Mouse (Mus musculus) activated CD4-positive, CD25-positive, alpha-beta regulatory T cell (primary cell): Measurements from ENCODE around the gene Olfr769. TPM values are rescaled to one million over a fixed set of nuclear protein-coding genes. Genes with fewer than 3 reads are reported as not detected.

Source experiments
- polyA plus RNA-seq, 2 experiments: library from polyadenylated mRNA; unstranded; fragments of 100-300 nt; shearing (Covaris generic); gene quantifications; one replicate each; pipeline ENCODE4 v1.2.1; 2017

The Olfr769 gene
- under 1 TPM in 1 of 2 experiments, not detected in 1; 0.11 TPM for polyA plus RNA-seq

DNA sequence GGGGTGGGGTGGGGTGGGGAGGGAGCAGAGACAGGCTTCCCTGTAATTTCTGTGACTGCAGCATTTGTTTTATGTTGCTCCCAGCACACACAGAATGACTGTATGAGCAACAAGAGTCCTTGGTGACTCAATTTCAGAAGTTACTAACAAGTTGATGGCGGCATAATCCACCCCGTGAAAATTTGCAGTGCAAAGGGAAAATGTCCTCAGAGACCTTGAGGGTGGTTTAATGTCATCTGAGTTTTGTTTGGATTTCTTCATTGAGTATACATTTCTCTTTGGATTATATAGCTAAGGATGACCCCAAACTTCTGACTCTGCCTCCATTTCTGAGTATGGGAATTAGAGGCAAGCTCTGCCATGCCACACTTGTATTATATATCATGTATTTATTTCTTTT lies at the start of gene Olfr769:
Olfr769 (minus strand) TSS at position 101 of the 400 bp plus-strand sequence.

DNA sequence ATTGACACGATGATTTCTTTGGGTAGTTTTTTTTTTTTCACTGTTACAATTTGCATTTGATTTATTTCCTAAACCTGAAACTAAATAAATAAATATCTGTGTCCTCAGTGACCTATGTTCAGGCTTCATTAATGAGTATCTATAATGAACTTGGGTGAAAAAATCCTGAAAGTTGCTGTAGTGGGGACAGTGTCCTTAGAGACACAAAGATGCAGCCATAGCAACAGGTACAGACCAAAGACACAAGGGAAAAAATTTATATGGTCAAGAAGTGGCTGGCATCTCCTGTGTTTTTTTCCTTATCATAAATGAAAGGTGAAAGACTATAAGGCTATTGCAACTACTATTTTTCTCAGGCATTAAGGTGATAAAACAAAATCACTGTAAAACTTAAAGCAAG lies 47.0 kb upstream of the Olfr769 start, which contains the start of gene Olfr771:
Olfr771 (minus strand) TSS at position 101 of the 400 bp plus-strand sequence.

DNA sequence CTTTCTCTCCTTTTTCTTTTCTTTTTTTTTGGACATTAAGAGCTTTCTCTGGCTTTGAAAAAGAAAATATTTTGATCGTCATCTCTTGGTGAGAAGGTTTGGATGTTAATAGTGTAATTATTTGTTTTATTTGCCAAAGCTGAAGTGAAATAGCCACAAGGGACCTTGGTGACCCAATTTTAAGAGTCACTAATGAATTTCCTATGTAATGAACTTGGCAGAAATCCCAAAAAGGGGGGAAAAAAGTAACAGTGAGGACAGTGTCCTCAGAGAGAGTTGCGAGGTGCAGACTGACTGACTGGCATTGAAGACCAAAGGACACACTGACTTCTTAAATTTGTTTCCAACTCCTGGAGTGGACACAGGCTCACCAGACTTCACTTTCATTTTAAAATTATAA lies 21.2 kb upstream of the Olfr769 start, which contains the start of gene Olfr770:
Olfr770 (minus strand) TSS at position 101 of the 400 bp plus-strand sequence.

DNA sequence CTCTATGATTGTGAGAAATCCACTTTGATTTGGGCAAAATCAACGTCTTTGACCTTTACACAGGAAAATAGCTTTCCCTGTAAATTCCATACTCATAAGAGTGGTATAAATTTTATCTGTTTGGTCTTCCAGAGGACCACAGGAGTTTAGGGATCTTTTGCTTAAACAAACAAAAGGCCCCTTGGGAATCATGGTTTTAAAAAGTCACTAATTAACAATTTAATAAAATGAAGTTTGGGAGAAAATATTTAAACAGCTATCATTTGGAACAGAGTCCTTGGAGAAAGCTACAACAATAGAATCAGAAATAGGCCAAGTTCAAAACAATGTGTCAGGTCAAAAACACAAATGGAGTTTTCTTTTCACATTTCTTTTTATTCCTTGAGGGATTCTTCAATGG lies 18.4 kb downstream of the Olfr769 start, which contains the start of gene Olfr768:
Olfr768 (minus strand) TSS at position 101 of the 400 bp plus-strand sequence.

DNA sequence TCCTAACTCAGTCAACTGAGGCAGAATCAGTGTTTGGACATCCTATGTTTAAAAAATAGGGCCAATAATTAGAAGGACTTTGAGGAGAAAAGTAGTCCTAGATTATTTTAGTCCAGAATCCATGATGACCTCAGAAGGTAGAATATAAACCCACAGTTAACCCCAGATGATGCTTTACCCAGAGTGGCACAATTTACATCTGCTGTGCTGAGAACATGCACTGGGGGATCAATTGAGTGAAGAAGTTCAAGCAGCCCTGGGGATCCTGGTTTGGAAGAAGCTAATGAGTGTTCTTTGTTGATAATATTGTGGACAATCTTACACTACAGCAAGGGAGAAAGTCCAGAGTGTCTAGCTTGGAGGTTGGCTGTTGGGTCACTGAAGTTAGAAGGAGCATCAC lies 34.9 kb downstream of the Olfr769 start, which contains the start of gene Olfr767:
Olfr767 (minus strand) TSS at position 101 of the 400 bp plus-strand sequence.

DNA sequence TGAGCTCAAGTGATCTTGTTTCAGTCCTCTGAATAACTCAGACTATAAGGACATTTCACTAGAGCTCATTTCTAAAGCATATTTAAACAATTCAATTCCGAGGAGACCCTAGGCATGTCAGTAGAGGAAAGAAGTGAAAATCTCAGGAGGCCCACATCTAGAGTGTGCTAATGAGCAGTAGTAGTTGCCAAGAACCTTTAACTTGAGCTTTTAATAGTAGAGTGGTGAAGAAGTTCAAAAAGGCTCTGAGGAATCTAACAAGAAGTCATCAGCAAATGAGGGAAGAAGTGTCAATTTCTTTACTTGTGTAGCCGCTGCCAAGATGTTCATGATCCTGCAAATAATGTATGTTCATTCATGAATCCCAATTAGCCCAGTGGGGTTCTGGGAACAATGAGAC lies 48.8 kb downstream of the Olfr769 start, which contains the start of gene Olfr766-ps1:
Olfr766-ps1 (minus strand) TSS at position 101 of the 400 bp plus-strand sequence.

Other genes starting within 250 kb of the Olfr769 start
- 1 to 10 TPM; 3.8 to 3.9 TPM for gene Gdf11, start 226.1 kb downstream of the Olfr769 start, polyA plus RNA-seq
- gene Cd63, start 216.9 kb downstream of the Olfr769 start, polyA plus RNA-seq = 1 to 10 TPM; 2.9 to 7.2 TPM
- 10 to 100 TPM in 1 of 2 experiments, 1 to 10 TPM in 1; 9.4 to 10.6 TPM for gene Rdh5, start 195.0 kb downstream of the Olfr769 start, polyA plus RNA-seq
- gene Bloc1s1, start 193.8 kb downstream of the Olfr769 start, polyA plus RNA-seq = 100 to 1,000 TPM; 211 to 212 TPM
- gene Itga7, start 184.0 kb downstream of the Olfr769 start, polyA plus RNA-seq = 10 to 100 TPM; 10.4 to 15.0 TPM
- under 1 TPM in 1 of 2 experiments, not detected in 1; 0.33 TPM for gene Mettl7b, start 156.9 kb downstream of the Olfr769 start, polyA plus RNA-seq
- not detected for gene Olfr9, start 128.4 kb downstream of the Olfr769 start, polyA plus RNA-seq
- gene Olfr763, start 107.1 kb downstream of the Olfr769 start, polyA plus RNA-seq = not detected
- under 1 TPM in 1 of 2 experiments, not detected in 1; 0.16 TPM for gene Olfr764-ps1, start 78.0 kb downstream of the Olfr769 start, polyA plus RNA-seq
- not detected for gene Olfr765, start 67.9 kb downstream of the Olfr769 start, polyA plus RNA-seq
- not detected for gene Olfr766-ps1, start 48.9 kb downstream of the Olfr769 start, polyA plus RNA-seq
- gene Olfr767, start 35.0 kb downstream of the Olfr769 start, polyA plus RNA-seq = under 1 TPM in 1 of 2 experiments, not detected in 1; 0.02 TPM
- gene Olfr768, start 18.5 kb downstream of the Olfr769 start, polyA plus RNA-seq = not detected
- not detected for gene Olfr770, start 21.1 kb upstream of the Olfr769 start, polyA plus RNA-seq
- gene Olfr771, start 46.9 kb upstream of the Olfr769 start, polyA plus RNA-seq = not detected
- gene Olfr772, start 60.1 kb upstream of the Olfr769 start, polyA plus RNA-seq = not detected
- gene Olfr773, start 69.6 kb upstream of the Olfr769 start, polyA plus RNA-seq = under 1 TPM in 1 of 2 experiments, not detected in 1; 0.25 TPM
- gene Olfr774, start 118.3 kb upstream of the Olfr769 start, polyA plus RNA-seq = not detected
- gene Olfr775, start 130.6 kb upstream of the Olfr769 start, polyA plus RNA-seq = not detected
- gene Olfr776, start 141.3 kb upstream of the Olfr769 start, polyA plus RNA-seq = not detected
- gene Olfr777, start 153.6 kb upstream of the Olfr769 start, polyA plus RNA-seq = not detected
- gene Olfr780, start 200.3 kb upstream of the Olfr769 start, polyA plus RNA-seq = under 1 TPM in 1 of 2 experiments, not detected in 1; 0.09 TPM
- not detected for gene Olfr781, start 211.0 kb upstream of the Olfr769 start, polyA plus RNA-seq
- not detected for gene Olfr782, start 231.0 kb upstream of the Olfr769 start, polyA plus RNA-seq